Mouse (Mus musculus) liver, embryonic 16.5 days (tissue): Measurements from ENCODE around the gene Sh2d3c. TPM values are rescaled to one million over a fixed set of nuclear protein-coding genes. Genes with fewer than 3 reads are reported as not detected.

Source experiments
- ATAC-seq: fragments of 200-750 bp; cut with Nextera tagmentation; 2 replicates; pipeline ENCODE4 v1.8.0; 2017; ENCODE audit warnings: low read depth, mild to moderate bottlenecking, moderate number of reproducible peaks, moderate library complexity
- H3K27ac ChIP-seq: fragments of 300-500 bp; sonication (generic); 2 replicates; pipeline ENCODE4 v1.5.1; 2014; ENCODE audit warnings: mild to moderate bottlenecking, low read length
- H3K27me3 ChIP-seq: fragments of 300-500 bp; sonication (generic); 2 replicates; pipeline ENCODE4 v1.6.1; 2014; ENCODE audit warnings: low read depth, low read length, mixed read lengths; ENCODE audit not compliant: control insufficient read depth, insufficient read depth
- H3K36me3 ChIP-seq: fragments of 300-500 bp; sonication (generic); 2 replicates; pipeline ENCODE4 v1.6.1; 2014; ENCODE audit warnings: mild to moderate bottlenecking; ENCODE audit not compliant: control insufficient read depth, insufficient read depth
- H3K4me1 ChIP-seq: fragments of 300-500 bp; sonication (generic); 2 replicates; pipeline ENCODE4 v1.6.1; 2014; ENCODE audit warnings: low read depth, low read length, mixed read lengths; ENCODE audit not compliant: control insufficient read depth
- H3K4me2 ChIP-seq: fragments of 300-500 bp; sonication (generic); 2 replicates; pipeline ENCODE4 v1.6.1; 2014; ENCODE audit warnings: low read depth, low read length, mixed read lengths
- H3K4me3 ChIP-seq: fragments of 300-500 bp; sonication (generic); 2 replicates; pipeline ENCODE4 v1.5.1; 2014; ENCODE audit warnings: low read depth, mild to moderate bottlenecking, low read length
- H3K9ac ChIP-seq: fragments of 300-500 bp; sonication (generic); 2 replicates; pipeline ENCODE4 v1.6.1; 2014; ENCODE audit warnings: low read depth, low read length
- H3K9me3 ChIP-seq: fragments of 300-500 bp; sonication (generic); replicated peaks from 2 replicates; pipeline ENCODE4 v1.6.1; 2016; ENCODE audit warnings: low read length; ENCODE audit not compliant: control insufficient read depth
- WGBS: fragments of 180-500 bp; shearing (Covaris S2); extraction: QIAGEN DNeasy Blood & Tissue Kit; methylation state at CpG from one replicate; pipeline ENCODE4 v1.1.7; 2014; ENCODE audit not compliant: insufficient replicate concordance; 5-methylcytosine and 5-hydroxymethylcytosine counted together
- polyA plus RNA-seq: library from polyadenylated mRNA; unstranded; fragments of >200 nt; fragmentation: Nextera tagmentation; extraction: Ambion mirVana; gene quantifications from 2 replicates; pipeline ENCODE4 v1.2.1, GENCODE M21; 2015

Gene Sh2d3c
- polyA plus RNA-seq, 1 experiment from 2014 or later = 8.6 TPM

DNA sequence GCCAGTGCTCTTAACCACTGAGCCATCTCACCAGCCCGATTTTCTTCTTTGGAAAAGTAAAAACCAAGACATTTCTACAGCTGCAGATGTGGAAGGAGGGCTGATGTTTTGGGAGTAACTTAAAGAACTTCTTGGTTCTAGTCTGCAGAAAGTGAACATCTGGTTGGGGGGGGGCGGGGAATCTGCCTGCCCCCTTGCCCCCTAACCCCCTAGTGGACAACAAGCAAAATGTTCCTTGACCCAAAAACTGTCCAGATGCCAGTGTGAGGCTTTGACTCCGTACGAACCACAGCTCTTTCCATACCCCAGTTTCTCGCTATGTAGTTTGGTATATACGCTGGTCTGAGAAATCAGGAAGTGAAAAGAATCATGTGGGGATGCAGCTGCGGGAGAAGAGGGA is 29.3 kb downstream of the Sh2d3c start:
- no peaks in the 10 kb centered on the region for H3K9me3 ChIP-seq
- no peak overlapping the region for H3K4me3 ChIP-seq
- 71% methylated on average over 7 of the region's 7 CpGs for WGBS
- H3K9ac ChIP-seq = no peak overlapping the region
- no peaks in the 10 kb centered on the region for H3K27me3 ChIP-seq
- ATAC-seq = no peak
- no peaks in the 10 kb centered on the region for H3K36me3 ChIP-seq
- H3K4me2 ChIP-seq = no peak overlapping the region
- H3K4me1 ChIP-seq = no peaks in the 10 kb centered on the region
- no peak overlapping the region for H3K27ac ChIP-seq

DNA sequence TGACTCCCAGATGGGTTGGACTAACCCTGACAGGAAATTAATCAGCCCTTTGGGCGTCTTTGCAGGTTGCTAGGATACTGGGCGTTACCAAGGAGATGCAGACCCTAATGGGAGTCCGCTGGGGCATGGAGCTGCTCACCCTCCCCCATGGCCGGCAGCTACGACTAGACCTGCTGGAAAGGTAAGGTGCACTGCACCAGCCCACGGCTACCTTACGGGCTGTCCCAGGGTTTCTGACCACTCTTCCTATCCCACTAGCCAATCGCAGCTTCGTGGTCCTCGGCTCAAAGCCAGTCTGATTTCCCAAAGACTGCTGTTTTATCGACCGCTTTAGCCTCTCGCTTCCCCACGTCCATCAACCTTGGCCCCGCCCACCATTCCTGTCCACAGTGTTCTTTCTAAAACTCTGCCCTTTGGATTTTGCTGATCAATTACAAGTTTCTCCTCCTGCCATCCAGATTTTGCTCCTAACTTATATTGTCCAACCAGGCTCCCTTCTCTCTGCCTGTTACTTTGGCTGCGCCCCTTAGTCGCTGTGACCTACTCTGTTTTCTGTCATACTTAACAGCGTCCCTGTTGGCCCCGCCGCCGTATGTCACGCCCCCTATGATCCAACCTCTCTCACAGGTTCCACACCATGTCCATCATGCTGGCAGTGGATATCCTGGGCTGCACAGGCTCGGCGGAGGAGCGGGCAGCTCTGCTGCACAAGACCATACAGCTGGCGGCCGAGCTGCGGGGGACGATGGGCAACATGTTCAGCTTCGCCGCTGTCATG is 30.2 kb downstream of the Sh2d3c start:
- Histone ChIP-seq H3K27ac (no peak overlapping the region), H3K36me3 (no peaks in the 10 kb centered on the region), H3K4me2 (peak overlapping the region; percentile 42), H3K9me3 (no peaks in the 10 kb centered on the region), H3K27me3 (no peaks in the 10 kb centered on the region), H3K9ac (no peak overlapping the region), H3K4me1 (no peaks in the 10 kb centered on the region), H3K4me3 (peak overlapping the region; percentile 24)
- ATAC-seq = peak; percentile 84
- 62% methylated on average over 31 of the region's 31 CpGs for WGBS

DNA sequence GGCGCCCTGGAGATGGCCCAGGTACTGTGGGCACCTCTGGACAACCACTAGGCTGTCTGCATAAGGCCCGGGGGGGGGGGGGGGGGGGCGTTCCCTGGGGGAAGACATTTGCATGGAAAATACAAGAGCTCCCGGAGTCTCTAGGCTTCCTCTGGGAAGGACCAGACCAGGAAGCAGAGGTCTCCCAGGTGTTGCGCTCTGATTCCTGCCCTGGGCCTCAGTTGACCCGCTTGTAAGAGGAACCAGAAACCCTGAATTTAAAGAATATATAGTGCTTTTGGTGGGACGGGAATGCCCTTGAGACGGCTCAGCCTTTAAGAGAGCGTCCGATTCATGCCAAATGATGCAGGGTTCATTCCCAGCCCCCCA is 30.8 kb downstream of the Sh2d3c start:
- 59% methylated on average over 9 of the region's 10 CpGs for WGBS
- peak overlapping the region; percentile 24 for H3K4me3 ChIP-seq
- no peak for ATAC-seq
- H3K36me3 ChIP-seq = no peaks in the 10 kb centered on the region
- H3K4me1 ChIP-seq = peaks cover under 1% of the 10 kb centered on the region; the same call in 1 of the 2 replicates
- no peaks in the 10 kb centered on the region for H3K27me3 ChIP-seq
- no peak overlapping the region for H3K9ac ChIP-seq
- H3K27ac ChIP-seq = no peak overlapping the region
- peak overlapping the region; percentile 42 for H3K4me2 ChIP-seq
- H3K9me3 ChIP-seq = no peaks in the 10 kb centered on the region

DNA sequence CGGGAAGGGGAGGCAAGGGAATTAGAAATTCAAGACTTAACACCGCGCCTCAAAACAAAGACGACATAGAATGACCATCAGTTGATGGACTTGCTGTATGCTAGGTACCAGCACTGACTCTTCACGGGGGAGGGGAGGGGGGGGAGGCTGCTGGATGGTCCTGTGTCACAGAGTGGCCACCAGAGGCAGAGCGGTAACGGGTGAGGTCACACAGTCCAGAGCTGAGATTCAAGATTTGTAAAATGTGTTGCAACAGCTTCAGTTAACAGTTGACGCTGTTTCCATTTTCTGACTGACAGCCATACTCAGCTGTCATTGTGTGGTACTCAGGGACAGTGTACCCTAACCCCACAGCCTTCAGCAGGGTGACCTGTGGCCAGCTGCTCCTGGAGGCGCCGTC is 31.3 kb downstream of the Sh2d3c start:
- Histone ChIP-seq H3K27me3 (no peaks in the 10 kb centered on the region), H3K4me2 (no peak overlapping the region), H3K9me3 (no peaks in the 10 kb centered on the region), H3K4me3 (no peak overlapping the region), H3K4me1 (peaks cover 2% of the 10 kb centered on the region; the same call in 1 of the 2 replicates), H3K9ac (no peak overlapping the region), H3K27ac (no peak overlapping the region), H3K36me3 (no peaks in the 10 kb centered on the region)
- peak; percentile 30 for ATAC-seq
- WGBS = 68% methylated on average over 10 of the region's 10 CpGs

DNA sequence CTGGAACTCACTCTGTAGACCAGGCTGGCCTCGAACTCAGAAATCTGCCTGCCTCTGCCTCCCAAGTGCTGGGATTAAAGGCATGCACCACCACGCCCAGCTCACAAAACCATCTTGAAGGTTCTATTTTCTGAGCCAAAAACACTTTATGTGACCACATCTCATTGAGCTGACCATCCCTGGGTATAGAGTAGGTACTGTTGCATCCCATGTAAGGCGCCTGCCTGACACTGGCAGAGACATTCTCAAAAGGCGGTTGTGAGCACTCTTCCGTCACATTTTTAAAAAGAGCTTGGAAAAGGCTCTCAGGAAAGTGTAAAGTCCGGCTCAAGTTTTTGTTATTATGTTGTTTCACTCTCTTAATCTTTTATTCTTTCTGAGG is 35.8 kb downstream of the Sh2d3c start:
- peak overlapping the region; percentile 9; the same call in 1 of the 2 replicates for H3K4me3 ChIP-seq
- H3K27ac ChIP-seq = no peak overlapping the region
- WGBS = 37% methylated on average over 6 of the region's 6 CpGs
- no peaks in the 10 kb centered on the region for H3K36me3 ChIP-seq
- ATAC-seq = no peak
- H3K4me1 ChIP-seq = peaks cover 7% of the 10 kb centered on the region
- no peaks in the 10 kb centered on the region for H3K9me3 ChIP-seq
- H3K27me3 ChIP-seq = no peaks in the 10 kb centered on the region
- peak overlapping the region; percentile 99; the same call in 1 of the 2 replicates for H3K4me2 ChIP-seq
- no peak overlapping the region for H3K9ac ChIP-seq

DNA sequence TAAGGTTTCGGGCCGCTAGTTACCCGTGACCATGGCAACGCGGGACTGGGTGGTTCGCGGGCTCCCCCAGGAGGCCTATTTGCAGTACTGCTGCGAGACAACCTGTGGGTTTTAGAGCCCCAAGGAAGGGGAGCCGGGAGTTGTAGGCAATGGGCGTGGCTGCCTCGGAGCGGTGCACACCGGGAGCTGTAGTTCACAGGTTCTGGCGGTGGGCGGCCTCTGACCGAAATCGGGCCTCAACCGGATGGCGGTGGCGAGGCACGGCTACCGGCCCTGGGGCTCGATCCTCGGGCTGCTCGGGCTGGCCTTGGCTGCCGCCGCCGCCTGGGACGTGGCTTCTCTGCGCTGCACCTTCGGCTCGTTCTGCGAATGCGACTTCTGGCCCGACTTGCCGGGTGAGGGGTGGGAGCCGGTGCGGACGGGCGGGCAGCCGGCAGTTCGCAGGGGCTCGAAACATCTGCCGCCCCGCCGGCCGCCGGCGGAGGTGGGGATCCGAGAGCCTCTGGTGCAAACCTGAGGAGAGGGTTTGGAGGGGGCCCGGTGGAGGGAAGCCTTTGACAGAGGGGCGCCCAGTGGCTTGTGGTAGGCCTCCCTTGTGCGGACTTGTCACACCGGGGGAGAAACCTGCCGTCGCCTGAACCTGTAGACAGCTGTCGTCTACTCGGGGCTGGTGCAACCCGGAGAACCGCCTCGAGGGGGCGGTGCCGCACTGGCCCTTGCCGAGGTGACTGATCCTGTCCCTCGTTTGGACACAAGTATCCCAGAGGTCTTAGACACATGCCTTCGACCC is 36.4 kb downstream of the Sh2d3c start, which contains the start of gene Tor2a:
TSS of gene Tor2a (plus strand) at position 179 of the 790 bp plus-strand sequence.
- no peaks in the 10 kb centered on the region for H3K36me3 ChIP-seq
- H3K4me2 ChIP-seq = peak within 1 kb of the TSS; percentile 99
- no peaks in the 10 kb centered on the region for H3K27me3 ChIP-seq
- H3K9me3 ChIP-seq = no peaks in the 10 kb centered on the region
- peaks cover 7% of the 10 kb centered on the region for H3K4me1 ChIP-seq
- ATAC-seq = peak; percentile 93
- H3K27ac ChIP-seq = peak within 1 kb of the TSS; percentile 76
- WGBS = under 1% methylated on average over 66 of the region's 66 CpGs
- peak within 1 kb of the TSS; percentile 80 for H3K9ac ChIP-seq
- H3K4me3 ChIP-seq = peak within 1 kb of the TSS; percentile 83

DNA sequence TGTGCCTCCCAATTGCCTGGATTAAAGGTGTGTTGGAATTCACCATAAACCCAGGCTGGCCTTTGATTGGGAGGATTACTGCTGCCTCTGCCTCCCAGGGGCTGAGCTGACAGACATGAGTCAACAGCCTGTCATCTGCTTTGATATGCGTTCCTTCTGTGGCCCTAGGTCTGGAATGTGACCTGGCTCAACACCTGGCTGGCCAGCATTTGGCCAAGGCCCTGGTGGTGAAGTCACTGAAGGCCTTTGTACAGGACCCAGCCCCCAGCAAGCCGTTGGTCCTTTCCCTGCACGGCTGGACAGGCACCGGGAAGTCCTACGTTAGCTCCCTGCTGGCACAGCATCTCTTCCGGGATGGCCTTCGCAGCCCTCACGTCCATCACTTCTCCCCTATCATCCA is 37.6 kb downstream of the Sh2d3c start:
- 78% methylated on average over 8 of the region's 8 CpGs for WGBS
- no peak overlapping the region for H3K9ac ChIP-seq

DNA sequence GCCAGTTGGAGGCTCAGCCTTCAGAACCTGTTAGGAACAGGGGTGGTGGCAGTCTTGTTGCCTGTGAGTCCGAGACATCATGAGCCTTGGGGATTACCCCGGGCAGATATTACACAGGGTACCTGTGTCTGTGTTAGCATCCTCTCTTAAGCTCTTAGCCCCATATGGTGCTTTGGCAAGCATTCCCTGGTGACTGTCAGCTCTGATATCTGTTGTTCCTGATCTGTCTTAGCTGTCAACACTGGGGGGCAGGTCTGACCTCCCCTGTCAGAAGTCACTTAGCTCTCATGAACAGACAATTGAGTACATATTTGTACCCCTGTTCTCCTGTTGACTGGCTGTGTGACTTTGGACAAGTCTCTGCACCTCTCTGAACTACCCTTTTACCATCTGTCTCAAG is 38.1 kb downstream of the Sh2d3c start:
- 89% methylated on average over 2 of the region's 2 CpGs for WGBS
- H3K36me3 ChIP-seq = no peaks in the 10 kb centered on the region
- no peak overlapping the region for H3K4me3 ChIP-seq
- no peaks in the 10 kb centered on the region for H3K9me3 ChIP-seq
- H3K27ac ChIP-seq = no peak overlapping the region
- peaks cover 7% of the 10 kb centered on the region for H3K4me1 ChIP-seq
- no peak overlapping the region for H3K9ac ChIP-seq
- H3K27me3 ChIP-seq = no peaks in the 10 kb centered on the region
- no peak for ATAC-seq
- no peak overlapping the region for H3K4me2 ChIP-seq

More for the DNA sequence above, 37.6 kb downstream of the Sh2d3c start:
- H3K36me3 ChIP-seq = no peaks in the 10 kb centered on the region
- H3K9me3 ChIP-seq = no peaks in the 10 kb centered on the region
- 0 out of 2 replicates have a peak, but pooled peaks have one; percentile 10 for ATAC-seq
- H3K4me3 ChIP-seq = no peak overlapping the region
- no peak overlapping the region for H3K4me2 ChIP-seq
- peaks cover 7% of the 10 kb centered on the region for H3K4me1 ChIP-seq
- no peaks in the 10 kb centered on the region for H3K27me3 ChIP-seq
- no peak overlapping the region for H3K27ac ChIP-seq

DNA sequence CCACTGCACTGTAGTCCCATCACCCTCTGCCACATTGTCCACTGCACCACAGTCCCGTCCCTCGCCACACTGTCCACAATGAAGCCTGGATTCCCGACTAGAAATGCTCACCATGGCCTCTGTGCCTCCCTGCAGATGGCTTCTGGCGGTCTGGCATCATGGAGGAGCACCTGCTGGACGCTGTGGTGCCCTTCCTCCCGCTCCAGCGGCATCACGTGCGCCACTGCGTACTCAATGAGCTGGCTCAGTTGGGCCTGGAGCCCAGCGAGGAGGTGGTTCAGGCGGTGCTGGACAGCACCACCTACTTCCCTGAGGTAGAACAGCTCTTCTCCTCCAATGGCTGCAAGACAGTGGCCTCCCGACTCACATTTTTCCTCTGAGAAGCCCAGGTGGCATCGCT is 40.5 kb downstream of the Sh2d3c start:
- Histone ChIP-seq H3K4me3 (no peak overlapping the region), H3K4me2 (no peak overlapping the region), H3K27ac (no peak overlapping the region), H3K27me3 (no peaks in the 10 kb centered on the region), H3K9me3 (no peaks in the 10 kb centered on the region), H3K36me3 (no peaks in the 10 kb centered on the region), H3K9ac (no peak overlapping the region), H3K4me1 (peaks cover 7% of the 10 kb centered on the region)
- no peak for ATAC-seq
- WGBS = 86% methylated on average over 14 of the region's 14 CpGs
